Mouse (Mus musculus) 3134 (cell line): ENCODE measurements at regions not wholly inside any gene's neighbourhood (a gene's known extent, or its start where the extent isn't known, plus 50 kb on each side); places are given as distances from the start of the nearest gene placed in this dataset.
A peak's percentile ranks its signal among the peaks of the same experiment; 100 is the strongest.

ENCODE experiments used
- DNase-seq: peaks from one replicate; pipeline ENCODE4 v3.0.0-alpha.2; 2011; ENCODE audit warnings: low spot score; ENCODE audit not compliant: insufficient read length; ENCODE audit errors: extremely low read depth

GRCm38 (mm10) chr3:116197966-116198365 is 55.3 kb downstream of the Gpr88 start:
- no peak for DNase-seq

GRCm38 (mm10) chr3:116194701-116195100 is 58.6 kb downstream of the Gpr88 start:
- DNase-seq: peak; percentile 72

DNA sequence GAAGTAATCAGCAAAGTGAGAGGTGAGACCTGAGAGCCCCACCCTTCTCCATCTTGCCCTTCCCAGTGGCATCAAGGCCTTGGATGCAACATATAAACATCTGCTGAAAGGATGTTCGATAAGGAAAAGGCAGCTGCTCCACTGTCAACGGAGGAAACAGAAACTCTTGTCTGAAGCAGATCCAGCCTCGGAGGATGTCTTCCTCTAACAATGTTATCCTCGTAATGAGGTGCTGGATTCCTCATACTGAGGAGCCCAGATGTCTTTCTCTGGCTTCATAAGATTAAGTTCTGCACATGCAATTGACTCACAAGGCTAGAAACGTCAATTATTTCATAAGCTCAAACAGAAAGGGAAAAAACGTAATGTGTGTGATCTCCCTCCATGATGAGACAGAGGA is 61.8 kb upstream of the Vcam1 start:
- no peak for DNase-seq

DNA sequence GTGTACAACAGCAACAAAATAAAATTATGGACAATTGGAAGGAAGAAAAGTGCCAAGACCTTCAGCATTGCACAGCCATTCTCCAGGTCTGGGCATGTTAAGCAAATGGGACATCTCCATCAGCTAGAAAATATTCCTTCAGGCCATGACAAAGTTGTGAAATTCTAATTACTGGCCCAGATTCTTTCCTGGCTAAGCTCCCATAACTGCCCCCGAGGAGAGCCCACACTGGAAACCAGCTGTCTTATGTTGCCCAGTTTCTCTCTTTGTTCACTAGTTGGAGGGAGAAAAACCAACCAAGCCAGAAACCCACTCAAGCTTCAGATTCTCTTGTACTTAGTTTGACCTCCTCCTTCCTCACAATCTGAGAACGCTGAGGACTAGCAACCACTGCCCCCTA is 61.2 kb upstream of the Vcam1 start:
- no peak for DNase-seq

DNA sequence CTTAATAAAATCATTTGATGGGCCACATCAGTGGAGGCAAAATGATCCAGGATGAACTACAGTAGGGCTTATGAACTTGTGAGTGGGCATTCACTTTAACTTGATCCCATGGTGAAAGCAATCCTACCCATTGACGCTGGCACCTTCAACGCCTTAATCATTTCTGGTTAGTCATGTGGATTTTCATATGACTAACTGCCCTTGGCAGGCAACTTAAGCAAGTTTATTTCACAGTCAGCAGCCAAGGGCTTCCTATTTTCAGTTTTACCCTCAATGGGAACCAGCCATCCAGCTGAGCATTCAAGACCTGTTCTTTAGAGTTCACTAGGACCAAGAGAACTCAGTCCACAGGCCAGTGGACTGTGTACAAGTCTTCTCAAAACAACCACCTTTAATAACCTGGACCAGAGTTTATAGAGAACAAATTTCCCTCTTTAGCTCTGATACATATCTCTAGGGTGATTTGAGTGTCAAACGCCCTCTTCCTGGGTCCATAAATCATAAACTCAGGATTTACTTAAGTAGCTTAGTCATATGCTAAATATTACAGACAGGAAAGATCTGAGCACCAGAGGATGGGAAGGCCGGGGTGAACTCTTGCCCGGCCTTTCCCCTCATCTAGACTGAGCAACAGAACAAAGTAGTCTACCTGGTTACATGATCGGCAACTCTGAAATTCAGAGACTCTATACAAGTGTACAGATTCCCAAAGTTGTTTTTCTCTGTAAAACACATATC is 60.0 kb upstream of the Vcam1 start:
- DNase-seq: peak; percentile 71

DNA sequence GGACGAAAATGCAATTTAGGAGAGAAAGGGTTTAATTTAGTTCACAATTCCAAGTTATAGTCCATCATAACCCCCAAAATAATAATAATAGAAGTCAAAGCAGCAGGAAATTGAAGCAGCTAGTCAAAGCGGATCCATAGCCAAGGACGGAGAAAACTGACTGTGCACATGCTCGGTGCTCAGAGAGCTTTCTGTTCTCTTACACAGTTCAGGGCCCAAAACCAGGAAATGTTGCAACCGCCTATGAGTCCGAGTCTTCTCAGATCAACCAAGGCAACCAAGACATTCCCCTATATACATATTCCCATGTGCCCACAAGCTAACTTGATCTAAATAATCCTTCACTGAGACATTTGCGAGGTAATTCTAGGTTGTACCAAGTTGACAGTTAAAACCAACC is 55.7 kb upstream of the Vcam1 start:
- DNase-seq: no peak

DNA sequence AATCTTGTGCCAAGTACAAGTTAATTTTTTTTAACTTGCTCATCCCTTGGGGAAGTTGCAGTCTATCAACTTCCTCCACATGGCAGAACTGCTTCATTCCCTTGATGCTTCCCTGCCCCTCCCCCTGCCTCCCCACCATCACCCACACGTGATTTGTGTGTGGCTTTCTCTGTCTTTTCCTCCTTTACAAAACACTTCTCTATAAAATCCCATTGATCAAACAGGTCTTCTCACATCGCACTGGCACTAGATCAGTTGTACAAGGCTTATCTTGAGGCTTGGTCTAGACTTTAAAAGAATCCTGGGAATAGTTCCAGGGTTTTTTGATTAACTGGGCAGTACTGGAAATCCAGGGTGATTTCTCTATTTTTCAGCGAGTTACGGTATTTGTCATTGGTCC is 55.0 kb upstream of the Vcam1 start:
- no peak for DNase-seq

GRCm38 (mm10) chr3:116180341-116180885 is 50.9 kb upstream of the Vcam1 start:
- no peak for DNase-seq
